Mouse (Mus musculus) heart, postnatal 0 days (tissue): ENCODE measurements around the gene Slc9a2. TPM values are rescaled to one million over a fixed set of nuclear protein-coding genes. Genes with fewer than 3 reads are reported as not detected.
A peak's percentile ranks its signal among the peaks of the same experiment; 100 is the strongest.

Experiments
- ATAC-seq: fragments of 200-750 bp; cut with Nextera tagmentation; 2 replicates; pipeline ENCODE4 v1.8.0; 2017; ENCODE audit warnings: low read depth, moderate number of reproducible peaks, moderate library complexity; ENCODE audit not compliant: insufficient read depth
- DNase-seq: peaks from one replicate; pipeline ENCODE4 v3.0.0-alpha.2; 2016; ENCODE audit warnings: low spot score
- H3K27ac ChIP-seq: fragments of 300-500 bp; sonication (generic); 2 replicates; pipeline ENCODE4 v1.5.1; 2014; ENCODE audit warnings: low read depth, mild to moderate bottlenecking
- H3K27me3 ChIP-seq: fragments of 300-500 bp; sonication (generic); 2 replicates; pipeline ENCODE4 v1.6.1; 2014; ENCODE audit warnings: low read length, mixed read lengths; ENCODE audit not compliant: control insufficient read depth, insufficient read depth
- H3K36me3 ChIP-seq: fragments of 300-500 bp; sonication (generic); replicated peaks from 2 replicates; pipeline ENCODE4 v1.6.1; 2014; ENCODE audit warnings: low read length, mixed read lengths; ENCODE audit not compliant: control insufficient read depth, insufficient read depth
- H3K4me1 ChIP-seq: fragments of 300-500 bp; sonication (generic); 2 replicates; pipeline ENCODE4 v1.6.1; 2014; ENCODE audit warnings: antibody characterized with exemption; ENCODE audit not compliant: control insufficient read depth, insufficient read depth
- H3K4me2 ChIP-seq: fragments of 300-500 bp; sonication (generic); 2 replicates; pipeline ENCODE4 v1.6.1; 2014; ENCODE audit warnings: low read depth, mild to moderate bottlenecking, low read length, moderate library complexity
- H3K4me3 ChIP-seq: fragments of 300-500 bp; sonication (generic); 2 replicates; pipeline ENCODE4 v1.5.1; 2014; ENCODE audit warnings: low read depth, low read length
- H3K9ac ChIP-seq: fragments of 300-500 bp; sonication (generic); replicated peaks from 2 replicates; pipeline ENCODE4 v1.6.1; 2014; ENCODE audit warnings: low read depth, low read length, mixed read lengths
- H3K9me3 ChIP-seq: fragments of 300-500 bp; sonication (generic); replicated peaks from 2 replicates; pipeline ENCODE4 v1.6.1; 2016; ENCODE audit warnings: low read length; ENCODE audit not compliant: control insufficient read depth
- CTCF ChIP-seq: IDR thresholded peaks from 2 replicates; pipeline ENCODE4 v1.5.1; 2016; ENCODE audit warnings: antibody characterized with exemption, control low read depth, low read depth
- EP300 ChIP-seq: IDR thresholded peaks from 2 replicates; pipeline ENCODE4 v1.6.1; 2016; ENCODE audit warnings: antibody characterized with exemption, low read depth
- WGBS: fragments of 180-500 bp; shearing (Covaris S2); extraction: QIAGEN DNeasy Blood & Tissue Kit; methylation state at CpG from one replicate; pipeline ENCODE4 v1.1.7; 2014; 5-methylcytosine and 5-hydroxymethylcytosine counted together
- polyA plus RNA-seq: library from polyadenylated mRNA; unstranded; fragments of >200 nt; fragmentation: Nextera tagmentation; extraction: Ambion mirVana; gene quantifications from 2 replicates; pipeline ENCODE4 v1.2.1, GENCODE M21; 2015
- total RNA-seq: library from RNA; depleted of rRNA; stranded (reverse); fragments of >200 nt; gene quantifications from 2 replicates; pipeline ENCODE4 v1.2.3, GENCODE M21; 2014; ENCODE audit warnings: low replicate concordance

Slc9a2 gene
- total and polyA plus RNA-seq, 2 experiments from 2014 or later = 0.64 to 4.6 TPM

- Histone ChIP-seq H3K4me3 (no peak overlapping the region), H3K27me3 (no peaks in the 10 kb centered on the region), H3K27ac (no peak overlapping the region), H3K9me3 (no peaks in the 10 kb centered on the region), H3K4me1 (no peaks in the 10 kb centered on the region), H3K4me2 (no peak overlapping the region), H3K36me3 (no peaks in the 10 kb centered on the region), H3K9ac (no peak overlapping the region)
- ATAC-seq (no peak), DNase-seq (no peak)
- TF ChIP-seq EP300 (no peak), CTCF (no peak)
- 77% methylated on average over 18 of the region's 18 CpGs for WGBS
These were observed 87.2 kb downstream of the Slc9a2 start for GRCm38 (mm10) chr1:40767588-40767987.

- H3K27ac ChIP-seq = no peak overlapping the region
- WGBS = 33% methylated on average over 6 of the region's 6 CpGs
- peak; percentile 36 for DNase-seq
These were observed 88.2 kb downstream of the Slc9a2 start for GRCm38 (mm10) chr1:40768606-40769005.

DNA sequence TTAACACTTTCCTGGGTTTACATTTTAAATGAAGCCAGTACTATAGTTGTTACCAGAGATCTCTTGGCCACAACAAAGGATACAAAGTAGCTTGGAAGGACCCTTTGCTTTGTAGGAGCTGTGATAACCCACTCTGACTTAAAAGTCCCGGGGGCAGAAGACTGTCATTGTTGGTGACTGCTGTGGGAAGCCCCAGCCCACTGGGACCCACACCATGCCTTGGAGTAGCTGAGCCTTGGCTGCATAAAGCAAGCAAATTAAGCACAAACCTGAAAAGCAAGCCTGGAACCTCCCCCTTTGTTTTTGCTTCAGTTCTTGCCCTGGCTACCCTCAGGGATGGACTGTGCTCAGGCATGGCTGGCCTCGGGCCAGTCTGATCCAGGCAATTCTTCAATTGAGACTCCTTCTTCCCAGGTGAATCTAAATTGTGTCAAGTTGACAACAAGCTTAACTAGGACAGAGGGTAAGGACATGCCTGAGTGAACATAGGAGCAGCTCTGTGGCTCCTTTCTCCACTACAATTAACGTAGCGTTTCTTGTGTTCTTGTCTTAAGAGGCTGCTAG, 89.0 kb downstream of the Slc9a2 start:
- DNase-seq = no peak
- Histone ChIP-seq H3K4me3 (no peak overlapping the region), H3K4me2 (no peak overlapping the region), H3K36me3 (peaks cover 10% of the 10 kb centered on the region; the same call in 1 of the 2 replicates), H3K27ac (no peak overlapping the region), H3K9ac (no peak overlapping the region), H3K9me3 (no peaks in the 10 kb centered on the region), H3K27me3 (no peaks in the 10 kb centered on the region), H3K4me1 (no peaks in the 10 kb centered on the region)
- 69% methylated on average over 4 of the region's 4 CpGs for WGBS
- TF ChIP-seq EP300 = no peak
- no peak for ATAC-seq

More at GRCm38 (mm10) chr1:40768606-40769005, 88.2 kb downstream of the Slc9a2 start:
- TF ChIP-seq CTCF (peak; percentile 81), EP300 (no peak)
- Histone ChIP-seq H3K4me3 (no peak overlapping the region), H3K36me3 (peaks cover 3% of the 10 kb centered on the region; the same call in 1 of the 2 replicates), H3K4me1 (no peaks in the 10 kb centered on the region), H3K4me2 (no peak overlapping the region), H3K9me3 (no peaks in the 10 kb centered on the region), H3K9ac (no peak overlapping the region), H3K27me3 (no peaks in the 10 kb centered on the region)
- ATAC-seq = no peak

DNA sequence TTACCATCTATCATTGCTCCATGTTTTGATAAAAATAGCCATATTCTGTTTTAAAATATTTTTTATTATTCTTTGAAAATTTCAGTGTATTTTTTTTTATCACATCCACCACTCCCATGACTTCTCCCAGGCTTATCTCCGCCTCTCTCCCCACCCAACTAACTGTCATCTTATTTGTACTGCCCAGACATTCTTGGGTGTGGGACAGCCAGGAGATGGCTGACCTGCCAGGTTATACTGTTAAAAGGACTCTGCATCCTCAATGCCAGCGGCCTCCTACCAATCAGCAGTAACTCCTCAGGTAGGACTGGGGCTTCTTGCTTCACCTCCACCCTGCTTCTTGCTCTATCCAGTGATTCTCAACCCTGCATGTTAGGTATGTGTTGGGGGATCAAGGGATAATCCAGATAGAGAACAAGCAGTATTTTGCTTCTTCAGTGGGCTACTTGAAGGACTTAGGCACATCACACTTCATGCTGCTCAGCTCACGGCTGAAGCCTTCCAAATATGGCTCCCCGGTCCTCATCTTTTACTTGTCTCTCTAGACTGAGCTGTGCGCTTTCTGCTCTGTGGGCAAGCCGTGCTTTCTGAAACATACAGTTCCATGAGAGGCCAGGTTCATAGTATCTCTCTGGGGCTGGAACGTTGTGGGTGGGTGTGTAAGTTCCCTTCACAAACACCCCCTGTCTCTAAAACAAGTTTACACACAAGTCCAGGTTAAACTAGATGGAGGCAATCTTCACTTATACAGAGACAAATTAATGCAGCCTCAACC, 91.0 kb downstream of the Slc9a2 start:
- Histone ChIP-seq H3K27me3 (no peaks in the 10 kb centered on the region), H3K4me3 (no peak overlapping the region), H3K36me3 (peaks cover 10% of the 10 kb centered on the region; the same call in 1 of the 2 replicates), H3K9ac (no peak overlapping the region), H3K9me3 (no peaks in the 10 kb centered on the region), H3K4me2 (no peak overlapping the region), H3K27ac (no peak overlapping the region), H3K4me1 (no peaks in the 10 kb centered on the region)
- DNase-seq (no peak), ATAC-seq (no peak)
- TF ChIP-seq CTCF (no peak), EP300 (no peak)
- WGBS = 87% methylated on average over 7 of the region's 7 CpGs

DNA sequence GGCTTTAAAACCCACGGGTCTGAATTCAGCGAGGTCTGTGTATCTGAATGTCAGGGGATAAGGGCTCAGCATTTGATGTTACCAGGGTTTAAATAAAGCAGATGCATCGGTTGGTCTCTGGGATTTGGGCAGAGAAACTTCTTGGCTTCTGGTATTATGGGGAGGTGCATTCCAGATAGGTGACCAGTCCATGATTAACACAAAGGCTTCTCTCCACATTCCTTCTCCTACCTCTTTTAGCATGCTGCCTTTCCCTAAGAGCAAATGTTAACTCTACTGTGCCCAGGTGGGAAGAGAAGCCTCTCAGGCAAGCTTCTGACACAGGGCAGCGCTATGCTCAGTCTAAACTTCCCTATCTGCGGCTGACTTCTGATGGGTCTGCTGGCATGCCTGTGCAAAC, 92.9 kb downstream of the Slc9a2 start:
- no peak overlapping the region for H3K27ac ChIP-seq
- DNase-seq (no peak), ATAC-seq (no peak)
- TF ChIP-seq EP300 (no peak), CTCF (no peak)
- WGBS = 62% methylated on average over 5 of the region's 5 CpGs
- peaks cover 14% of the 10 kb centered on the region; the same call in 1 of the 2 replicates for H3K36me3 ChIP-seq
- H3K9me3 ChIP-seq = no peaks in the 10 kb centered on the region
- no peak overlapping the region for H3K9ac ChIP-seq
- H3K4me3 ChIP-seq = no peak overlapping the region
- H3K27me3 ChIP-seq = no peaks in the 10 kb centered on the region
- no peaks in the 10 kb centered on the region for H3K4me1 ChIP-seq
- H3K4me2 ChIP-seq = no peak overlapping the region
